Mouse (Mus musculus): ENCODE measurements around the gene Ak1.

DNA sequence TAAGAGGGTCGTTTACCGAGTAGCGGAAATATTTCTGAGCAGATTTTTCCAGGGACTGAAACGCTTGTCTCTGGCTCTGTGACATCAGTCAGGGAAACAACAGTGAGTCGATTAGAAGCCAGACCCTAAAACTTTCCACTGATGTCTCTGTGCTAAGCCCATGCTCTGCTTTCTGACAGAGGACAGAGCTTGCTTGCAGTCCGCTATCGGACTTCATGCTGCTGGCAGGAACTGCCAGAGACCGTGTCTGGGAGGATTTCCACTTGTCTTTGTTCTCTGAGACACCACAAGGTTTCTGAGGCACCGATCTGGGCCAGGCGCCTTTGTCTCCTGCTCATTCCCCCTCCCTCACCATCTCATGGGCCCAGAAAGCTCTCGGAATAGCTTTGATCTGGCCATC lies 46.2 kb downstream of the Ak1 start:
- TF ChIP-seq ZNF384 (IDR thresholded peaks at IDR 0.05; ENCODE audit: low read depth, low read length): no peak
- TF ChIP-seq HCFC1 (IDR thresholded peaks at IDR 0.05; ENCODE audit: borderline replicate concordance, insufficient read depth, low read length): no peak
- no peak for TF ChIP-seq MAFK (IDR thresholded peaks at IDR 0.05; ENCODE audit: insufficient read depth, low read depth, low read length)

All from ES-E14 (cell line).